Mouse (Mus musculus) E14TG2a.4 (cell line): ENCODE measurements around the gene Cadps.

Experiments used
- CTCF ChIP-seq: conservative IDR thresholded peaks from 2 replicates; pipeline ENCODE4 v1.5.1; 2014; ENCODE audit warnings: low read length
- NANOG ChIP-seq: IDR thresholded peaks from 2 replicates; pipeline ENCODE4 v1.6.1; 2014; ENCODE audit warnings: borderline replicate concordance, low read length, mixed read lengths

DNA sequence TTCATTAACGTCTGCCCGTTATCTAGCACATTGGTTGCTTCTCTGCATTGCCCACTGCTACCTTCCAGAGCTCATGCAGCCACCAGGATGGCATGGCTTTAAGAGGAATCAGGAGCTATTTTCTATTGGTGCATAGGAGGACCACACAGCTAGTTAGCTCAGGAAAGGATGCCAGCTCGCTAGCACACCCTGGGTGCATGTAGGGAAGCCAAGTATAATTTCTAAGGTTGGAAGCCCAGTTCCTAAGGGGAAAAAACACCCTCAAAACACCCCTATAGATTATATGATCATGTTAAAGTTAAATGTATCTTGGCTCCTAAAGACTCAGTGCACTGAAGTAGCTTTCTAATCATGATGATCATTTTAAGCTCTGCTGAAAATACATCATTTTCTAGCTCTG is 372.1 kb downstream of the Cadps start:
- TF ChIP-seq CTCF (no peak), NANOG (no peak)
